Mouse (Mus musculus) layer of hippocampus, adult 9-11 months (tissue): ENCODE measurements around the gene Pde1b.

Experiments used
- DNase-seq: peaks from one replicate; pipeline ENCODE4 v3.0.0; 2022

The Pde1b gene

GRCm38 (mm10) chr15:103511652-103512051, 8.8 kb downstream of the Pde1b start:
- DNase-seq: peak; percentile 75

- DNase-seq: no peak
Observed at GRCm38 (mm10) chr15:103513621-103514031, 10.8 kb downstream of the Pde1b start.

- peak; percentile 81 for DNase-seq
Observed at GRCm38 (mm10) chr15:103514119-103514518, 11.3 kb downstream of the Pde1b start.

DNA sequence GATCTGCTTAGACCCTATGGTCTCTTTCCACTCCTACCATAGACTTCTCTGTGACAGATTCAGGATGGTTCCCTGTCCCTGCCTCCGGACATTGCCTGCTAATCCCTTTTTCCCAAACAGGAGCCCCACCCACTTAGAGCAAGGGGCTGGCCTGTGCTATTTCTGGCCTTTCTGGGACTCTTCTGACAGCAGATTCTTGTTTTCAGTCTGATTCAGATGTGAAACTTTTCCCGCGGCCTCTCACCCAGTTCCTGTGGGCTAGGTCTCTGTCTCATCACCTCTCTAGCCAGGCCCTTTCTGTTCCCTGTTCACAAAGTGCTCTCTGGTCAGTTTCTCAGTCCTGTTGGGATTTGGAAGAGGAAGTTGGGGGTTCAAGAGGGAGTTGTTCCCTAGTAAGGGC, 12.1 kb downstream of the Pde1b start:
- no peak for DNase-seq

DNA sequence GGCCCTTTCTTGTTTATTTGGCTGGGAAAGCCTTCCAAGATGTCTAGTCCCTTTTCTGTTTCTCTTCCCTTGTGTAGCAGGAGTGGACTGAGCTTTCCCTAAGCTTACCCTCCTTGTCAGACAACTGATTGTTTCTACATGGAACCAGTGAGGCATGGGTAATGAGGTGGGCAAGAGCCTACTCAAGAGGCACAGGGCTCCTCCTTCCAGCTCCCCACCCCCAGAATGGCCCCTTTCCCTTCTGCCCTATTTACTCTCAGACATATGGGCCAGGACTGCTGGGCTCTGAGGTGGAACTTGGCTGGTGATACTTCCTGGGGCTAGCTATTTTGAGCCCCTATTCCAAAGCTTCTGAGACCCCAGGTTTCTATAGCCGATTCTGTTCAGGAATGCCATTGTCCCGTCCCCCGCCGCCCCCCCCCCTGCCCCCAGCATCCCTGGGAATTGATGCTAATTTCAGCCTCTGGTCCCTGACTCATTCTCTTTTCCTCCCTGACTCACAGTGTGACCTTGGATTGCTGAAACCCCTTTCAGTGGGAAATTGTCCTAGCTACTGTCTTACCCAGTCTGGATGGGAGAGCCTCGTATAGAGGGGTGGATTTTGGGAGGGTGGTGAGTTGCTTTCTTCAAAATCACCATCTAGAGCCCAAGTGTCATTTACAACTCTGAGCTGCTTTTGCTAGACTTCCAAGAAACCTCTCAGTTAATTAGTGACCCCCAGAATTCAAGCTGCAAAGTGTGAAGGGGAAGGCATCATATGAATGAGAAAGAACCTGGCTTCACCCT, 16.0 kb downstream of the Pde1b start:
- DNase-seq: no peak

DNA sequence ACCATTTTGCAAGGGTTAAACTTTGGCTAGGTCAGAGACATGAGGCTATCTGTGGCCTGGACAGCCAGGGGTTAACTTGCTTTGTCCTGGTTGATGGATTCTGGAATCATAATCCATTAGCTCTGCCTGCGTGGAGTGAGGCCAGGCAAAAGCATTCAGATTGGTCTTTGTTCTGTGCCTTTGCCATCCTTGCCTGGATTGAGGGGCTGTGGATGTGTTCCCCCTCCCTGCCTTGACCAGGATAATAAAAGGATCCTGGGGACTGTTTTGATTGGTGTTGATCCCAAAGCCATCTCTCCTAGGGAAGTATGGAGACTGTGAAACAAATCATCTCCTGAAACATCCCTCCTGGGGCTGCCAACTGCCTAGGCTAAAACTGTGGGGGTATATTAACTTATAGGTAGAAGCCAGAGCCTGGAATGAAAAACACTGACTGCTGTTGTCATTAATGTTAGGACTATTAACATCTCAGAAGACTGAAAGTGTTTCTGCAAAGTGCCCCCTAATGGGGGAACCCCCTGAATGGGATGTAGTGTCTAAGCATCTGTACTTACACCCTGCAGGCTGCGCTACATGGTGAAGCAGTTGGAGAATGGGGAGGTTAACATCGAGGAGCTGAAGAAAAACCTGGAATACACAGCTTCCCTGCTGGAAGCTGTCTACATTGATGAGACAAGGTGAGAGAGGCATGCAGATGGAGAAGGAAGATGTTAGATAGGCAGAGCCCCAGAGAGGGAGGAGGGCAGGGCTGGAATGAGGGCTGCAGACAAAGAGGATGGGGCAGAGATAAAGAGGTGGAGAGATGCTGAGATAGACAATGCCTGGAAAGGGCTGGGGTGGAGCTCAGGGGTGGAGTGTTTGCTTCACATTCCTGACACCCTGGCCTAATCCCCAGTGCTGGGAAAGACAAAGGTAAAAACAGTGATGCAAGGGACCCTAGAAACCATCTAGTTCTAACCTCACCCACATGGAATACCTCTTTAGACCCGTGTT, 16.8 kb downstream of the Pde1b start:
- DNase-seq: no peak

- peak; percentile 43 for DNase-seq
Observed at GRCm38 (mm10) chr15:103522458-103523099, 19.7 kb downstream of the Pde1b start.

DNA sequence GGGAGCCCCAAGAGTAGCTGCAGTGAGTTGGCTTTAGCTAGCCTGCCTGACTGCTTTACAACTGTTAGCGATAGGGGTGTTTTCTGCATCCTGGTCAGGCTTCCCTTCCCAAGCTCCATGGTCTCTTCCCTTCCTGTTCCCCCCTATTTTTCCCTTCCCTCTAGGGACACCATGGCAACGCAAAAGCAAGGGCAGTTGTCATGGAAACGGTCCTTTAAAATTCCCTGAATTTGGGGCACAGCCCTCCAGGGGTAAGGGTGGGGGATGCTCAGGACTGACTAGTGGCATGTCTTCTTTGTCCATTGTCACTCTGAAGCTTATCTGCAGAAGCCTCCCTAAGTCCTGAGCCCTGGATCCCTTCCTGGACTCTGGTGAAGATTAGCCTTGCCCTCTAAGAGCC, 20.3 kb downstream of the Pde1b start:
- no peak for DNase-seq

DNA sequence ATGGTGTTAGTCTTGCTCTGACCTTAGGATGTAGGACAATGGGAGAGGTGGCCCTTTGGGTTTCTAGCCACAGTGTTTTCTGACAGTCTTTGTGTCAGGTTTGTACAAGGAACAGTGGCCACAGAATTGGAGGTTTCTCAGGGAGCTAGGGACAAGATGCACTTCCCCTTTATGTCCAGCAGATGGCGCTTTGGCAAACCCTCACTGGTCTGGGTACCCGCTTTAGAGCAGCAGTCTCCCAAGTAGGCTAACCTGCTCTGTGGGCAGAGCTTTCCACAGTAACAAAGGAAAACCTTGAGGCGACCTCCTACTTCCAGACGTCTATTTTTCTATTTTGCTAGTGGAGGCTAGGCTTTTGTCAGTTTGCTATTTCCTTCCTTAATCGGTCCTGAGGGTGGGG, 27.5 kb downstream of the Pde1b start:
- peak; percentile 49 for DNase-seq

DNA sequence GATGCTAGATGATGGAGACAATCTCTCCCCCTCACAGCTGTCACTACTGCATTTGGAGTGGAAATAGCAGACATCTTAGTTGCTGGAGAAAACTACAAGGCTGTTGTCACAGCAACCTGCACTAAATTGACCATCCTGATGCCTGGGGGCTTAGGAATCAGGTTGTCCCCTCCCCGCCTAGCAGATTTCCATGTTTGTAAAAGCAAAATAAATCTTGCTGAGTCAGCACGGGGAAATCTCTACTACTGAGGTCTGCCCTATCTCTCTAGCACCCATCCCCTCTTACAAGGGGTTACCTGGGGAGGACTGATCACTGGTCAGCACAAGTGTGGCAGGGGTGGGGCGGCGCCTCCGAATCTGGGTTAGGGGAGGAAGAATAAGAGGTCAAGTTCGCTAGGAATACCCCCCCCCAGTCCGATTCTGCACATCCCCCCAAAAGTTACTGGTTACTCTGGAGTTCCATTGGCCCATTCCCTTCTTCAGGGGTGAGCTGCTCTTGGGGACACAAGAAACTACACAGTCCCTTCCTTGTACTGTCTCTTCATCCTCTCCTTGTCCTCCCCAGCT, 31.3 kb downstream of the Pde1b start:
- DNase-seq: no peak

DNA sequence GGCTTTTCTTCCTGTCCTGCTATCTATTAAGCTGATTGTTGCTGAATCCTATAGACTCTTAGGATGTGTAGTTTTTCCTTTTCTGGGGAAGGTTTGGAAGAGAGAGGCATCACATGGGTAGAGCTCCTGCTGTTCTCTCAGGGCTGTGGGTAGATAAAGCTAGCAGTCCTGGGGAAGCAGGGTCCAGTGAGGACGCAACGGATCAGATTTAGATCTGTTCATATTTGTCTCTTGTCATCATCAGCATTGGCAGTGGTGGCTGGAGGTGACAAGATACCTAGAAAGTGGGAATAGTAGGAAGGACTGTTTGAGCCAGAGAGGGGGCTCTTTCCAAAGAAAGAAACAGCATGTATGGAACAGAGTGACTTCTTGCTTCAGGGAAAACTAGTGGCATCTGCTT, 32.2 kb downstream of the Pde1b start:
- peak; percentile 1 for DNase-seq

DNA sequence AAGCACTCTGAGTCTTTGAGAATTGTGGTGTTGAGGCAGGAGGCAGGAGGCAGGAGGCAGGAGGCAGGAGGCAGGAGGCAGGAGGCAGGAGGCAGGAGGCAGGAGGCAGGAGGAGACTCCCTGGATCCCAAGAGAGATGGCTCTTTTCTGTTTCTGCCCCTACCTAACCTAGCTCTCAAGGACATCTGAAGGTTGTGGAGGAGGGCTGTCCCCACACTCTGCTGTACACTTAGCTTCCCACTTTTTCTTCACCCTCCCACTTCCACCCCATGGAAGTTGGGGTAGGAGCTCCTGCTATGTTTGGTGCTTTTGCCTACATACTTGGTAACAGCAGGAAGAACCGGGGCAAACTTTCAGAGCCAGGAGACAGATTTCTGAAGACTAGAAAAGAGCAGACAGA, 33.0 kb downstream of the Pde1b start:
- DNase-seq: peak; percentile 9

DNA sequence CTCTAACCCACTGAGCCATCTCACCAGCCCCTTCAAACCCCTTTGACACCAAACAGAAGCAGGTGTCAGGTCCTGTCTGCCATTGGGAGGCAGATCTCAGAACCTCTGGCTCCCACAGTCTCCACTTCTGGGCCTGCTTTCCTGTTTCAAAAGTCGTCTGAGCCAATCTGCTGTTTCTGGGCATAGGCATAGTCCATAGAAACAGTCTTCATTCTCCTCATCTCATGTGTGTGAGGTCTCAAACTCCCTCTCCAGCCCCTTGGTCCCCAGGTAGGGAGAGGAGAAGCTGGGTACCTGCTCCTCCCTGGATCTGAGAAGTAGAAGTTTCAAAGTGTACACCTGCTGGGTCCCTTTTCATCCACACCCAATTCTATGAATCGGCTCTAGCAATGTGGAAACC, 33.6 kb downstream of the Pde1b start:
- no peak for DNase-seq

GRCm38 (mm10) chr15:103537011-103537821, 34.4 kb downstream of the Pde1b start:
- peak; percentile 79 for DNase-seq

DNA sequence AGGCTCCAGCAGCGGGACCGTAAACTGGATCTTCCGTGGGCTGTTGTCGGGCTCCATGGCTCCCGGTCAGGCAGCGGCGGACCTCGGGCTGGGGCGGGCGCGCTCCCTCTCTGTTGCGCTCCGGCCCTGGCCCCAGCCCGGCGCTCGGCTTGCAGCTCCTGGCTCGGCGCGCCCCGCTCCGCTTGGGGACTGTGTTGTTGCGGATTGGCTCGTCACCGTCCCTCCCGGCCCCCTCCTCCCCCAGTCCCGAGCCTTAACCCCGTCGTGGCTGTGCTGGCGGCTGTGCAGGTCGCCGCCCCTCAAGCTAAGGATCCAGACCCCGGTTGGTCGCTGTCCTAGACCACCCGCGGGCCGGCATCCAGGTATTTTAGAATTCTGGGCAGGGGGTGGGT, 35.0 kb downstream of the Pde1b start, which contains the start of gene Ppp1r1a:
TSS of gene Ppp1r1a (minus strand) at position 182 of the 392 bp plus-strand sequence.
- peak; percentile 61 for DNase-seq

GRCm38 (mm10) chr15:103539259-103539658, 36.4 kb downstream of the Pde1b start:
- no peak for DNase-seq

DNA sequence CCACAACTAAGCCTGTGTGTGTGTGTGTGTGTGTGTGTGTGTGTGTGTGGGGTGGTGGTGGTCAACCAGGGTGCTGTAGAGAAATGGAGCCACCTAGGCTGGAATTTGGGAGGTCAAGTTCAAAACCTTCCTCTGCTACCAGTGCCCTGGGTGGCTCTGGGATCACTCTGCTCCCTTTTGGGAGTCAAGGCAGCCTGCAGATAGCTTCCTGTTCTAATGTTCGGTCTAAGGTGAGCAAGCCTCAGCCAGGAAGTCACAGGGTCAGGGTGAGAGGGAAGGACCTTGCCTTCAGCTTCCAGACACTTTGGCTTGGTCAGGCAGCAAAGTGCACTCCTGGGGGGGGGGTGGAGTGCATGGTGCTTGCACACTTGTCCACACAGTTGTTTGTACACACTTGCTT, 37.8 kb downstream of the Pde1b start:
- DNase-seq: no peak

DNA sequence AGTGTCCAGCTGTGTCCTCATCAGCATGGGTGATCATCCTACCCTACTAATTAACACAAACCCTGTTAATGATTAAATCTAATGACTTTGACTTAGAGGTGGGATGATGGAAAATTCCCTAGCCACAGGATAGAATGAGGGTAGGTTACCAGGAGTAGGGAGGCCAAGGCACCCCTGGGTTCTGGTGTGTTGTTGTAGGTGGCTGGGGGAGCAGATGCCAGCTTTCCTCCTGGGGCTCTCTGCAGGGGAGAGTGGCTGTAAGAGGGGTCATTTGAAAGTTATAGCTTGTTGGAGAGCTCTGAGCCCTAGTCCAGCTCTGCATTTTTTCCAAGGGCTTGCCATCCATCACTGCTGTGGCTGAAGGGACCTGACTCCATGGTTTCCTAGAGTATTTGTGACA, 39.7 kb downstream of the Pde1b start:
- no peak for DNase-seq

- DNase-seq: no peak
Observed at GRCm38 (mm10) chr15:103547983-103548382, 45.1 kb downstream of the Pde1b start.

DNA sequence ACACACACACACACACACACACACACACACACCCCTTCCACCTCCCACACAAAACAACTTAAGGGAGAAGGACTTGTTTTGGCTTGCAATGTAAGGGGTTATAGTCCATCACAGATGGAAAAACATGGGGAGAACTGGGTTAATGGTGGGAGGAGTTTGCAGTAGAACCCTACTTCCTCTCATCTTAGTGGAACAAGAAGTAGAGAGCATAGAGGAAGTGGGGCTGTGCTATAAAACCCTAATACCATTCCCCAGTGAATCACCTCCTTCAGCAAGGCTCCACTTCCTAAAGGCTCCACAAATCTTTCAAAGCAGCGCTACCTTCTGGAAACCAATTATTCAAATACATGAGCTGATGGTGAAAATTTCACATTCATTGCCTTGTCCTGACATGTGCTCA, 46.6 kb downstream of the Pde1b start:
- no peak for DNase-seq

DNA sequence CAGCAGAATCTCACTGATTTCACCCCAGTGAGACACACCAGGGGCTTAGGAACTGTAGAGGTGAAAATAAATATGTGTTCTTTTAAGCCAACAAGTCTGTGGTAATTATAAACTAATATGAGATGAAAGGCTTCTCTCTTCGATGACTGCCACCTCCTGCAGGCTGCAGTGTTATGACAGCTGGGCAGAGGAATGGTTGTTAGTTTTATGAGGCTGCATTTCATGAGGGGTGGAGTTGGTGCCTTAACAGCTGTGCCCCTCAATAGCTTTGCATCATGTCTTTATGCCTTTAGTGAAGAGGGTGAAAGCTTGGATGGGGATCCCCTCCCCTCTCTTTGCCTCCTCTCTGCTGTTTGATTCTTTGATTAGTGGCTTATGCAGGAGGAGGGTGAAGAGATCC, 48.2 kb downstream of the Pde1b start:
- DNase-seq: no peak

DNA sequence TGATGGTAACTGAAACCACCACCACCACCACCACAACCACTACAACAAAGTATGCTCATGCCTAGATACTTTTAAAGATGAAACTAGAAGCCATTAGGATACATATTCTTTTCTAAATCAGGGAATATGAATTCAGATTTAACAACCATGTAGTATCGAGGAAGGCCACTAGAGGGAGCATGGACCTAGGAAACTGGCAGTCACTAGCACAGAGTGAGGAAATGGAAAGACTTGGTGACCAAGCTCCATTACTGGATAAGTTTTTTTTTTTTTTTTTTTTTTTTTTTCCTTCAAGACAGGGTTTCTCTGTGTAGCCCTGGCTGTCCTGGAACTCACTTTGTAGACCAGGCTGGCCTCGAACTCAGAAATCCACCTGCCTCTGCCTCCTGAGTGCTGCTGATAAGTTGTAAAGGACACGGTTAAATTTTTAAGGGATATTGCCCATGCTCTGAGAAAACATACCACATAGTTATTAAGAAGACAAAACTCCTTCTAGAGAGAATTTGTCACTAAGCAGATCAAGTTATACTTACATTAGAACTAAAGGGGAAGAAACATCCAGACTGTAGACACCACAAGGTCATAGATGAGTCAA, 49.4 kb downstream of the Pde1b start:
- DNase-seq: no peak
